ENCODE assay signal across 28 mouse cellular contexts in genomic region chr10:43561311-43561710, GRCm38 (mm10). TPM values are rescaled to one million over a fixed set of nuclear protein-coding genes. Genes with fewer than 3 reads are reported as not detected.
DNase-seq lines count a peak whose midpoint lies in the region; ATAC-seq and TF ChIP-seq lines count a peak whose summit lies in the region.
"Had no signal": no experiment of that assay in that cellular context is flagged by ENCODE, and none has a peak within 500 bp of the region (broad histone marks: within the 10 kb centered on the region; RNA-seq: fewer than 3 reads in every experiment).

No protein-coding gene starts in this region.

- no peaks in the 10 kb centered on the region for H3K9me3 ChIP-seq in kidney, postnatal 0 days (replicated peaks; ENCODE audit: low read length)
- no peaks in the 10 kb centered on the region for H3K9me3 ChIP-seq in lung, embryonic 14.5 days (ENCODE audit: low read depth, low read length)
- no peaks in the 10 kb centered on the region for H3K9me3 ChIP-seq in MEL (replicated peaks; ENCODE audit: insufficient read depth, low read length)
- H3K9me3 ChIP-seq in stomach, postnatal 0 days (ENCODE audit: control insufficient read depth, low read length) = no peaks in the 10 kb centered on the region
- no peaks in the 10 kb centered on the region for H3K9me3 ChIP-seq in heart, embryonic 11.5 days (replicated peaks; ENCODE audit: control insufficient read depth, low read length)
- H3K9me3 ChIP-seq: embryonic facial prominence, embryonic 10.5 days; embryonic facial prominence, embryonic 13.5 days; forebrain, embryonic 12.5 days; forebrain, embryonic 15.5 days; G1E; heart, embryonic 13.5 days; hindbrain, embryonic 12.5 days; hindbrain, embryonic 15.5 days had no signal

- no peak for TF ChIP-seq EP300 in MEL (IDR thresholded peaks at IDR 0.05; ENCODE audit: low read depth in 1 of 2, low read length in 2 of 2)
- TF ChIP-seq EP300 in stomach, postnatal 0 days (optimal IDR thresholded peaks at IDR 0.05) = no peak

- no peak overlapping the region for H3K9ac ChIP-seq in kidney, postnatal 0 days (ENCODE audit: low read depth, low read length)
- no peak overlapping the region for H3K9ac ChIP-seq in lung, embryonic 14.5 days
- no peak overlapping the region for H3K9ac ChIP-seq in MEL (ENCODE audit: control insufficient read depth, low read depth, low read length, poor library complexity, severe bottlenecking)
- no peak overlapping the region for H3K9ac ChIP-seq in stomach, postnatal 0 days (ENCODE audit: low read length)
- H3K9ac ChIP-seq in heart, embryonic 11.5 days (ENCODE audit: low read depth, low read length) = no peak overlapping the region
- H3K9ac ChIP-seq: embryonic facial prominence, embryonic 13.5 days; forebrain, embryonic 12.5 days; forebrain, embryonic 15.5 days; heart, embryonic 13.5 days; hindbrain, embryonic 12.5 days; hindbrain, embryonic 15.5 days had no signal

- no peaks in the 10 kb centered on the region for H3K27me3 ChIP-seq in kidney, postnatal 0 days (ENCODE audit: insufficient read depth, low read length)
- H3K27me3 ChIP-seq in lung, embryonic 14.5 days (ENCODE audit: insufficient read depth, low read length) = no peaks in the 10 kb centered on the region
- H3K27me3 ChIP-seq in MEL (ENCODE audit: control insufficient read depth in 1 of 2, insufficient read depth in 2 of 2, low read length in 2 of 2) = no peaks in the 10 kb centered on the region
- no peaks in the 10 kb centered on the region for H3K27me3 ChIP-seq in stomach, postnatal 0 days (ENCODE audit: control insufficient read depth, insufficient read depth, low read length)
- no peaks in the 10 kb centered on the region for H3K27me3 ChIP-seq in heart, embryonic 11.5 days (ENCODE audit: control insufficient read depth, insufficient read depth, low read length)
- H3K27me3 ChIP-seq: CH12.LX; embryonic facial prominence, embryonic 13.5 days; forebrain, embryonic 12.5 days; forebrain, embryonic 15.5 days; hindbrain, embryonic 12.5 days; hindbrain, embryonic 15.5 days had no signal

- H3K27ac ChIP-seq in kidney, postnatal 0 days = no peak overlapping the region
- H3K27ac ChIP-seq in lung, embryonic 14.5 days (ENCODE audit: low read depth) = no peak overlapping the region
- no peak overlapping the region for H3K27ac ChIP-seq in MEL (ENCODE audit: control insufficient read depth, low read depth, low read length)
- no peak overlapping the region for H3K27ac ChIP-seq in stomach, postnatal 0 days (replicated peaks)
- H3K27ac ChIP-seq in heart, embryonic 11.5 days (ENCODE audit: low read depth, low read length) = no peak overlapping the region
- H3K27ac ChIP-seq: embryonic facial prominence, embryonic 10.5 days; embryonic facial prominence, embryonic 13.5 days; forebrain, embryonic 12.5 days; forebrain, embryonic 15.5 days; heart, embryonic 13.5 days; hindbrain, embryonic 12.5 days; hindbrain, embryonic 15.5 days had no signal

- TF ChIP-seq CTCF in kidney, postnatal 0 days (IDR thresholded peaks at IDR 0.05; ENCODE audit: low read depth) = 0 out of 2 replicates have a peak, but pooled peaks have one; percentile 9
- 0 out of 2 replicates have a peak, but pooled peaks have one; percentile 2 for TF ChIP-seq CTCF in lung, embryonic 14.5 days (IDR thresholded peaks at IDR 0.05; ENCODE audit: low read depth)
- peak in 2 of 3 experiments; percentile 24 to 36; a peak in 3 of 6 replicates for TF ChIP-seq CTCF in MEL (IDR thresholded peaks at IDR 0.05 in 2 of 3, conservative IDR thresholded peaks at IDR 0.05 in 1 of 3; ENCODE audit: control insufficient read depth in 1 of 3, insufficient read depth in 1 of 3, low read depth in 2 of 3, low read length in 3 of 3, poor library complexity in 1 of 3, severe bottlenecking in 1 of 3)
- peak; percentile 16; the same call in 1 of the 2 replicates for TF ChIP-seq CTCF in stomach, postnatal 0 days (IDR thresholded peaks at IDR 0.05; ENCODE audit: low read depth)

- DNase-seq in kidney, postnatal 0 days (ENCODE audit: low spot score) = no peak
- DNase-seq in kidney, postnatal 36 days = no peak
- no peak for DNase-seq in lung, embryonic 14.5 days
- no peak for DNase-seq in lung, postnatal 14 days
- peak; percentile 32 for DNase-seq in MEL (ENCODE audit: low read depth, low spot score)
- no peak for DNase-seq in stomach, postnatal 0 days (ENCODE audit: low spot score)
- DNase-seq in cerebellum, adult 8-10 months = no peak
- DNase-seq: adrenal gland, postnatal 10 days; adrenal gland, postnatal 36 days; cerebellum, adult 18-20 months; cerebellum, adult 9-11 months; cerebellum, postnatal 36 days; embryo, embryonic 11 days; gastrocnemius, postnatal 25 days; heart, adult 18-20 months; heart, postnatal 14 days; heart, postnatal 4 days had no signal

- H3K79me2 ChIP-seq in MEL (ENCODE audit: control insufficient read depth, insufficient read depth, low read length, poor library complexity) = no peaks in the 10 kb centered on the region

- WGBS in kidney, postnatal 0 days = 93% methylated on average over 2 of the region's 2 CpGs
- WGBS in lung, embryonic 14.5 days = 91% methylated on average over 2 of the region's 2 CpGs
- 92% methylated on average over 2 of the region's 2 CpGs for WGBS in stomach, postnatal 0 days
- WGBS in heart, embryonic 11.5 days (ENCODE audit: insufficient replicate concordance) = 70% methylated on average over 2 of the region's 2 CpGs

- no peaks in the 10 kb centered on the region for H3K36me3 ChIP-seq in kidney, postnatal 0 days (ENCODE audit: insufficient read depth, low read length)
- H3K36me3 ChIP-seq in lung, embryonic 14.5 days (ENCODE audit: insufficient read depth) = no peaks in the 10 kb centered on the region
- H3K36me3 ChIP-seq in MEL (ENCODE audit: control insufficient read depth in 1 of 2, insufficient read depth in 2 of 2, low read length in 2 of 2) = peaks cover 0 to 3% of the 10 kb centered on the region in 2 experiments; a peak in 1 of 4 replicates
- H3K36me3 ChIP-seq in stomach, postnatal 0 days (ENCODE audit: control insufficient read depth, insufficient read depth, low read length) = no peaks in the 10 kb centered on the region
- H3K36me3 ChIP-seq in heart, embryonic 11.5 days (ENCODE audit: control insufficient read depth, insufficient read depth, low read length) = no peaks in the 10 kb centered on the region
- H3K36me3 ChIP-seq: embryonic facial prominence, embryonic 10.5 days; embryonic facial prominence, embryonic 13.5 days; forebrain, embryonic 12.5 days; forebrain, embryonic 15.5 days; G1E; heart, embryonic 13.5 days; hindbrain, embryonic 12.5 days; hindbrain, embryonic 15.5 days had no signal

- no peak for TF ChIP-seq POLR2A in MEL (IDR thresholded peaks at IDR 0.05; ENCODE audit: control insufficient read depth in 1 of 2, insufficient read depth in 1 of 2, low read depth in 1 of 2, low read length in 2 of 2, poor library complexity in 1 of 2)

- no peak overlapping the region for H3K4me3 ChIP-seq in kidney, postnatal 0 days (replicated peaks; ENCODE audit: low read depth, low read length)
- no peak overlapping the region for H3K4me3 ChIP-seq in lung, embryonic 14.5 days (ENCODE audit: low read depth, low read length)
- no peak overlapping the region for H3K4me3 ChIP-seq in MEL (ENCODE audit: control insufficient read depth in 1 of 2, insufficient read depth in 1 of 2, low read depth in 2 of 2, low read length in 2 of 2)
- H3K4me3 ChIP-seq in stomach, postnatal 0 days (ENCODE audit: low read depth, low read length) = no peak overlapping the region
- no peak overlapping the region for H3K4me3 ChIP-seq in heart, embryonic 11.5 days (ENCODE audit: low read depth, low read length)
- H3K4me3 ChIP-seq: embryonic facial prominence, embryonic 10.5 days; embryonic facial prominence, embryonic 13.5 days; erythroblast, embryonic 14.5 days; forebrain, embryonic 12.5 days; forebrain, embryonic 15.5 days; heart, embryonic 13.5 days; hindbrain, embryonic 12.5 days; hindbrain, embryonic 15.5 days had no signal

- no peak overlapping the region for H3K4me2 ChIP-seq in kidney, postnatal 0 days (ENCODE audit: low read length)
- H3K4me2 ChIP-seq in lung, embryonic 14.5 days = no peak overlapping the region
- no peak overlapping the region for H3K4me2 ChIP-seq in stomach, postnatal 0 days (replicated peaks; ENCODE audit: low read depth)
- H3K4me2 ChIP-seq in heart, embryonic 11.5 days = no peak overlapping the region
- H3K4me2 ChIP-seq: embryonic facial prominence, embryonic 13.5 days; forebrain, embryonic 12.5 days; forebrain, embryonic 15.5 days; heart, embryonic 13.5 days; hindbrain, embryonic 12.5 days; hindbrain, embryonic 15.5 days had no signal

- H3K4me1 ChIP-seq in kidney, postnatal 0 days (replicated peaks; ENCODE audit: insufficient read depth, low read length) = no peaks in the 10 kb centered on the region
- no peaks in the 10 kb centered on the region for H3K4me1 ChIP-seq in lung, embryonic 14.5 days (ENCODE audit: insufficient read depth)
- peaks cover 3 to 7% of the 10 kb centered on the region in 2 experiments; a peak in 3 of 4 replicates for H3K4me1 ChIP-seq in MEL (ENCODE audit: control insufficient read depth in 1 of 2, insufficient read depth in 2 of 2, low read length in 2 of 2)
- no peaks in the 10 kb centered on the region for H3K4me1 ChIP-seq in stomach, postnatal 0 days (replicated peaks; ENCODE audit: control insufficient read depth, insufficient read depth)
- H3K4me1 ChIP-seq in heart, embryonic 11.5 days (ENCODE audit: control insufficient read depth, insufficient read depth, low read length) = no peaks in the 10 kb centered on the region
- H3K4me1 ChIP-seq: embryonic facial prominence, embryonic 10.5 days; embryonic facial prominence, embryonic 13.5 days; forebrain, embryonic 12.5 days; forebrain, embryonic 15.5 days; heart, embryonic 13.5 days; hindbrain, embryonic 12.5 days; hindbrain, embryonic 15.5 days had no signal

- ATAC-seq in kidney, postnatal 0 days (replicated peaks; ENCODE audit: low FRiP score, low read depth) = no peak
- ATAC-seq in lung, embryonic 14.5 days (ENCODE audit: insufficient read depth) = no peak
- ATAC-seq in stomach, postnatal 0 days (ENCODE audit: low FRiP score, low TSS enrichment) = no peak
- ATAC-seq in heart, embryonic 11.5 days (replicated peaks; ENCODE audit: insufficient number of reproducible peaks, low FRiP score, low TSS enrichment) = no peak
- ATAC-seq: forebrain, embryonic 15.5 days had no signal

- peak; percentile 31 for TF ChIP-seq RAD21 in MEL (IDR thresholded peaks at IDR 0.05; ENCODE audit: low read depth, low read length)

RNA-seq across cellular contexts. Expression of gene Cd24a, which starts 16.8 kb away (rescaled TPM):
- 486 and 489 TPM in 2 replicates for polyA plus RNA-seq in kidney, postnatal 0 days (2015; fragmentation: Nextera tagmentation; extraction: Ambion mirVana)
- polyA plus RNA-seq in lung, embryonic 14.5 days (2014; fragmentation: Nextera tagmentation; extraction: Ambion mirVana) = 262 and 275 TPM in 2 replicates
- total RNA-seq in MEL (2012; rRNA removed) = 96.6 and 119 TPM in 2 replicates
- polyA plus RNA-seq in MEL (2012; ENCODE audit: insufficient read depth in 1 of 2, insufficient read length in 2 of 2, low read depth in 1 of 2, low replicate concordance in 2 of 2, missing spikeins in 1 of 2) = 100 to 1,000 TPM in 1 of 2 experiments, not detected in 1; 181 TPM
- polyA plus RNA-seq in stomach, postnatal 0 days (2015; fragmentation: Nextera tagmentation; extraction: Ambion mirVana) = 397 and 409 TPM in 2 replicates
- 130 and 141 TPM in 2 replicates for polyA plus RNA-seq in heart, embryonic 11.5 days (2014; fragmentation: Nextera tagmentation; extraction: Ambion mirVana)

RNA-seq across cellular contexts. Expression of gene 1700021F05Rik, which starts 20.5 kb away (rescaled TPM):
- 84.7 and 85.1 TPM in 2 replicates for polyA plus RNA-seq in kidney, postnatal 0 days (2015; fragmentation: Nextera tagmentation; extraction: Ambion mirVana)
- 53.6 and 53.8 TPM in 2 replicates for polyA plus RNA-seq in lung, embryonic 14.5 days (2014; fragmentation: Nextera tagmentation; extraction: Ambion mirVana)
- 62.3 and 66.5 TPM in 2 replicates for total RNA-seq in MEL (2012; rRNA removed)
- 10 to 100 TPM in 1 of 2 experiments, not detected in 1; 93.8 TPM for polyA plus RNA-seq in MEL (2012; ENCODE audit: insufficient read depth in 1 of 2, insufficient read length in 2 of 2, low read depth in 1 of 2, low replicate concordance in 2 of 2, missing spikeins in 1 of 2)
- 47.0 and 48.9 TPM in 2 replicates for polyA plus RNA-seq in stomach, postnatal 0 days (2015; fragmentation: Nextera tagmentation; extraction: Ambion mirVana)
- 93.8 and 106 TPM in 2 replicates for polyA plus RNA-seq in heart, embryonic 11.5 days (2014; fragmentation: Nextera tagmentation; extraction: Ambion mirVana)

RNA-seq across cellular contexts. Expression of gene Gm9803, which starts 37.4 kb away (rescaled TPM):
- 11.8 and 17.4 TPM in 2 replicates for polyA plus RNA-seq in kidney, postnatal 0 days (2015; fragmentation: Nextera tagmentation; extraction: Ambion mirVana)
- polyA plus RNA-seq in lung, embryonic 14.5 days (2014; fragmentation: Nextera tagmentation; extraction: Ambion mirVana) = 10.5 and 19.0 TPM in 2 replicates
- 10.1 and 18.7 TPM in 2 replicates for total RNA-seq in MEL (2012; rRNA removed)
- 100 to 1,000 TPM in 1 of 2 experiments, not detected in 1; 137 TPM for polyA plus RNA-seq in MEL (2012; ENCODE audit: insufficient read depth in 1 of 2, insufficient read length in 2 of 2, low read depth in 1 of 2, low replicate concordance in 2 of 2, missing spikeins in 1 of 2)
- polyA plus RNA-seq in stomach, postnatal 0 days (2015; fragmentation: Nextera tagmentation; extraction: Ambion mirVana) = 14.3 and 14.8 TPM in 2 replicates
- polyA plus RNA-seq in heart, embryonic 11.5 days (2014; fragmentation: Nextera tagmentation; extraction: Ambion mirVana) = 11.5 and 22.7 TPM in 2 replicates
